Mouse (Mus musculus) ES-E14 (cell line): ENCODE data around the gene Hspb2.

ENCODE experiments used
- CHD2 ChIP-seq: IDR thresholded peaks from 2 replicates; pipeline ENCODE4 v1.6.1; 2014; ENCODE audit warnings: mild to moderate bottlenecking, low read depth, low read length, inconsistent platforms
- HCFC1 ChIP-seq: IDR thresholded peaks from 2 replicates; pipeline ENCODE4 v1.6.1; 2012; ENCODE audit warnings: low read length, inconsistent platforms, borderline replicate concordance; ENCODE audit not compliant: insufficient read depth
- ZC3H11A ChIP-seq: IDR thresholded peaks from 2 replicates; pipeline ENCODE4 v1.6.1; 2012; ENCODE audit warnings: low read depth, mild to moderate bottlenecking, inconsistent platforms, low read length, borderline replicate concordance
- ZNF384 ChIP-seq: IDR thresholded peaks from 2 replicates; pipeline ENCODE4 v1.6.1; 2012; ENCODE audit warnings: low read depth, low read length, inconsistent platforms

- TF ChIP-seq HCFC1: no peak
- TF ChIP-seq CHD2: no peak
- TF ChIP-seq ZC3H11A: no peak
- TF ChIP-seq ZNF384: no peak
These were observed 9.5 kb upstream of the Hspb2 start for GRCm38 (mm10) chr9:50761520-50762243.
